Mouse (Mus musculus) spleen, postnatal 14 days (tissue): Measurements from ENCODE around the gene Tha1.
A peak's percentile ranks its signal among the peaks of the same experiment; 100 is the strongest.

ENCODE experiments used
- DNase-seq, 2 experiments: peaks; one replicate each; pipeline ENCODE4 v3.0.0; 2021 to 2022; ENCODE audit warnings: low spot score in 2 of 2

Gene Tha1

GRCm38 (mm10) chr11:117881787-117882186 is 8.5 kb upstream of the Tha1 start:
- DNase-seq: no peak

- no peak for DNase-seq
These were observed 7.7 kb upstream of the Tha1 start for GRCm38 (mm10) chr11:117880977-117881358.

GRCm38 (mm10) chr11:117880336-117880976 is 7.2 kb upstream of the Tha1 start:
- no peak for DNase-seq

GRCm38 (mm10) chr11:117879676-117880075 is 6.4 kb upstream of the Tha1 start:
- no peak for DNase-seq

- peak in 1 of 2 experiments; percentile 36 for DNase-seq
These were observed 5.6 kb upstream of the Tha1 start for GRCm38 (mm10) chr11:117878892-117879291.

- peak in 1 of 2 experiments; percentile 37 for DNase-seq
These were observed 4.8 kb upstream of the Tha1 start for GRCm38 (mm10) chr11:117877917-117878745.

GRCm38 (mm10) chr11:117875681-117876080 is 2.4 kb upstream of the Tha1 start:
- DNase-seq: no peak

- no peak for DNase-seq
These were observed 1.1 kb upstream of the Tha1 start for GRCm38 (mm10) chr11:117874419-117874818.

- DNase-seq: peak; percentile 38 to 39
These were observed 1.2 kb downstream of the Tha1 start for GRCm38 (mm10) chr11:117871911-117872584.

GRCm38 (mm10) chr11:117871376-117871775 is 1.9 kb downstream of the Tha1 start:
- no peak for DNase-seq

- DNase-seq: peak; percentile 44 to 64
These were observed 2.5 kb downstream of the Tha1 start for GRCm38 (mm10) chr11:117870688-117871365.

- no peak for DNase-seq
These were observed 7.3 kb downstream of the Tha1 start for GRCm38 (mm10) chr11:117865988-117866387.

- no peak for DNase-seq
These were observed 8.5 kb downstream of the Tha1 start for GRCm38 (mm10) chr11:117864805-117865204.

GRCm38 (mm10) chr11:117863174-117863856 is 10.0 kb downstream of the Tha1 start:
- DNase-seq: no peak

- DNase-seq: no peak
These were observed 12.7 kb downstream of the Tha1 start, which contains the start of gene Tmem235 for GRCm38 (mm10) chr11:117860601-117861000. Gene Tmem235, plus strand, starts transcription at chr11:117860752.

GRCm38 (mm10) chr11:117858392-117858791 is 14.9 kb downstream of the Tha1 start:
- no peak for DNase-seq

- no peak for DNase-seq
These were observed 15.8 kb downstream of the Tha1 start for GRCm38 (mm10) chr11:117857462-117857861.

GRCm38 (mm10) chr11:117855975-117856374 is 17.3 kb downstream of the Tha1 start:
- DNase-seq: no peak

- no peak for DNase-seq
These were observed 17.9 kb downstream of the Tha1 start for GRCm38 (mm10) chr11:117855360-117855759.

- DNase-seq: no peak
These were observed 19.0 kb downstream of the Tha1 start for GRCm38 (mm10) chr11:117854241-117854640.

GRCm38 (mm10) chr11:117852875-117853274 is 20.4 kb downstream of the Tha1 start:
- no peak for DNase-seq
